Mouse (Mus musculus) ES-CJ7 (cell line): Measurements from ENCODE around the gene Zfp574.

ENCODE experiments used
- DNase-seq: peaks from one replicate; pipeline ENCODE4 v3.0.0; 2011; ENCODE audit warnings: low read depth, low spot score

The Zfp574 gene

DNA sequence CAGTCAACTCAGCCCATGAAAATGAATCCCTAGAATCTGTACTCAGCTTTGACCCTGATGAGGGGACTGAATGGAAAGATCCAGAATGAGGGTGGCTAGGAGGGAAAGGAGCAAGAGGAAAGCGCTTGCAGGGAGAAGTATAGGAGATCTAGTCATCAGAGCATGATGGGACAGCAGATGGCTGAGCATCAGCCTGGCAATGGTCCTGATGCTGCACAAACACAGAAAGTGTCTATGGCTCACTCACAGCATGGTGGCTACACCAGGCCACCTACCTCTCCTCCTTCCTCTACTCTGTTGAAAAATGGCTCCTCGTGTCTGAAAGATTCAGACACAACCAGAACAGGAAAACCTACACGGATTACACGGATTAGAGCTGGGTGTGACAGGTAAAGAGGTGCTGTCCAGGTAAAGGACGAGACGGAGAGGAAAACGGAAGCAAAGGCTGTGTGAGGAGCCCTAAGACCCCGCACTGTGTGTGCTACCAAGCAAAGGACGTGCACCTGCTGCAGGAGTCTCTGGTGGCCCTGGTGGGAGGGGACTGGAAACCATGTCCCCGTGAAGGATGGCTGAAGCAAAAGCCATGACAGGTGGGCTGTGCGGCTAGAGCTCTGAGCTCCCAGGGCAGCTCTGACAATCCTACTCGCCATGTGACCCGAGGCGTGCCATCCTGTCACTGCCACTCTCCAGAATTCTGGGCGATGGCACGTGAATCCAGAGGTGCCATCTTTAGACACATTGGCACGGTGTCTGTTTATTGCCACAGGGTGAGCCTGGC lies 40.0 kb downstream of the Zfp574 start:
- no peak for DNase-seq

DNA sequence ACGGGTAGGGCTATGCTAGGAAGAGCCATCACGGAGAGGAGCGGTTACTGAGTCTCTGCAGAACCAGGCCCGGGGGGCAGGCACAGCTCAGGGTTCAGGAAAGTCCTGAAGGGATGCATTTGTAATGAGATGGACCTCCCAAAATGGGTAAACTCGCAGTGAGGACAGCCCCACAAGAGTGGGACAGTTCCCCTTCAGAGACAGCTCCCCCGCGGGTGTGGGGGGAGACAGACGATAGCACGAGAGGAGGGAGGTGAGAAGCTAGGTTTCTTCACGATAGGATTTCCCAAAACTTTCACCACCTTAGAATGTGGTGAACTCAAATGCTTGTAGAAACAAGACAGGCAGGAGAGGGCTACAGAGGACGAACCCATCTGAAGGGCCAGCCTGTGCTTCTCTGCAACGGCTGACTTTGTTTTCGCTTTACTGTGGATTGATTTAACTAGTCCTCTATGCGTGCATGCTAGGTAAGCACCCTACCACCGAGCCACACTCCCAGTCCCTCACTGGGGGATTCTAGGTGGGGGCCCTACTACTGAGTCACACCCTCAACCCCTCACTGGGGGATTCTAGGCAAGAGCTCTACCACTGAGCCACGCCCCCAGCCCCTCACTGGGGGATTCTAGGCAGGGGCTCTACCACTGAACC lies 40.7 kb downstream of the Zfp574 start:
- no peak for DNase-seq

DNA sequence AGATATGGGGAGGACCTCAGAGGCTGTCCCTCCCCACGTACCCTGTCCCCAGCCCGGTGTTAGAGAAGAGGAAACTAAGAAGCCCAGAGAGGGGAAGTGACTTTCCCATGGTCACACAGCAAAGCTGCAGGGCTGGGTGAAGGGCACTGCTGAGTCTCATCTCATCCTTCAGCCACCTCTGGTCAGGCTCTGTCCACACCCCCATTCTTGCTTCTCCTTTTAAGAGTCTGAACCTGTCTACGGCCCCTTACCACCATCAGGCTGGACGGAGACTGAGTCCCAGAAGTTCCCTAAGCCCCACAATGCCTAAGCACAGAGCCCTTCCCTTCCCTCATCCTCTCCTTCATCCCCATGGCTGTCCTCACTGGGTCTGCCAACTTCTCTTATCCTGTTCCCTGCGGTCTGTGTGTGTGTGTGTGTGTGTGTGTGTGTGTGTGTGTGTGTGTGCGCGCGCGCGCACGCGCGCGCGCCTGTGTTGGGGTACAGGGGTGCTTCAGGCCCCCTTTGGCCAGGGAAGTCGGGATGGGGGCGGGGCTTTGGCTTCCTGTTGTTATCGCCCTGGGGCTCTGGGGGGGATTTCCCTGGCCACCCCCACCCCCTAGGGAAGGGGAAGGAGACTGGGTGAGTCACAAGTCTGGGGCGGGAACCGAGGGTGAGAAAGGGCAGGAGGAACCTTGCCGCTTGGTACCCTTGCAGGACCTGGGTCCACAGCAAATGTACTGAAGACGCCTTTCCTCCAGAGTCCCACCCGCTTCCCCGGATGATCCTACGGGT lies 47.9 kb downstream of the Zfp574 start:
- DNase-seq = no peak

DNA sequence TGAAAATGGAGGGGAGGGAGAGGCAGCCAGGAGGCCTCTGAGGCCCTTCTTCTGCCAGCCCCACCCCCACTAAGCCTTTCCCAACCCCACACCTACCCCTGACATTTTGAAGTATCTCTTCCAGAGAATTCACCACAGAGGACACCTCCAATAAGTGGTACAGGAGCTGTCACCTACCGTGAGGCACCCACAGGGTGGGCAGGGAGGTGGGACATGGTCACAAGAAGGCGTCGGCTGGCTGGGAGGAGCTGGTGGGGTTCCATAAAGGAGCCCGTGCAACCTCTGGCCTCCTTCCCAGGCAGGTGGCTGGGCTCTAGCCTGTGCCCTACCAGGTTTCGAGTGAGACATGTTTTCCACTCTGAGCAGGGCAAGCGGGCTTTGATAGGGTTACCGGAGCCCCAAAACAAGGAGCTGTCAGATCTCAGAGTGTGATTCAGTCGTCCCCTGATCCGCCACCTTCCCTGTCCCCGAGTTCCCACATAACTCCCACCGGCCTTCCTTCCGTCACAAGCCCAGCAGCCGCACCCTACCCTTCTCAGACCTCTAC lies 48.9 kb downstream of the Zfp574 start:
- no peak for DNase-seq

DNA sequence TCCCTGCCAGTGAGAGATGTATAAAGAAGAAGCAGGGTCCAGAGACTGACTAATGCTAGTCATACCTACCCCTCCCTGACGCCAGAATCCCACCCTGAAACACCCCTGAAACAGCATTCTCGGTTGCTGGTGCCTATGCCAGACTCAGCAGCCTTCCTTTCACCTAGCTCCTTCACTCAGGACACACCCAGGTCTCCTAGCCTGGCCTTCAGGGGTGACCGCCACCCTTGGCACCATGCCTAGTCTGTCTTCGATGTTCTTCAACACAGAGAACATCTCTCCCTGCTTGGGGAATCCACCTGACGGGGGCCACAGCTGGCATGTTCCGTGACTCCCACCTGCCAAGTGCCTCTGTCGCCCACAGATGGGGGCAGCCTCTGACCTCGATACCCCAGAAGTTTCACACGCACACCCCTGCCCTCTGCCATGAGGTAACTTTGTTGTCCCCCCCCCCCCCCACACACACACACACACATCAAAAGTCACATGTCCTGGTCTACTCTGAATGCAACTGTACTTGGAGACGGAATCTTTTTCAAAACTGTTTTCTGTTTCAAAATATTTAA lies 53.4 kb downstream of the Zfp574 start:
- no peak for DNase-seq

- DNase-seq = no peak
Measured at GRCm38 (mm10) chr7:25127971-25128370, 55.6 kb downstream of the Zfp574 start.

- DNase-seq = no peak
Measured at GRCm38 (mm10) chr7:25129390-25129979, 57.1 kb downstream of the Zfp574 start.

DNA sequence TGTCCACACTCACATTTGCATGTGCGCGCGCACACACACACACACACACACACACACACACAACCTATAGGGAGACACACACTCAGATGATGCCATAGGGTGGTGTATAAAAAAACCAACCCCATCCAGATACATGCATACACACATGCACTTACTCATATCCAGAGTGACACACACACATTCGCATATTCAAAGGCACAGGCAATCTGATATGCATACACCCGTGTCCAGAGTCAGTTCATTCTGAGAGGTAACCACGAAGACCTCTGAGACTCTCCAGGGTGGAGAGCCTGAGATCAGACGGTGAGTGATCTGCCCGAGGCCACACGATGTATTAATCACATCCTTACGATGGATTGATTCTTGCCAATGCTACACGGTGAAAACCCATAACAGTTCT lies 58.2 kb downstream of the Zfp574 start:
- no peak for DNase-seq

- no peak for DNase-seq
Measured at GRCm38 (mm10) chr7:25131247-25131646, 58.9 kb downstream of the Zfp574 start.

GRCm38 (mm10) chr7:25132318-25132960 lies 60.1 kb downstream of the Zfp574 start:
- DNase-seq = no peak
